Mouse (Mus musculus) adipocyte (in vitro differentiated cells): ENCODE results near the gene Exoc2.

Source experiments
- DNase-seq: peaks from one replicate; pipeline ENCODE4 v3.0.0-alpha.2; 2016; ENCODE audit warnings: low spot score

Exoc2 gene

DNA sequence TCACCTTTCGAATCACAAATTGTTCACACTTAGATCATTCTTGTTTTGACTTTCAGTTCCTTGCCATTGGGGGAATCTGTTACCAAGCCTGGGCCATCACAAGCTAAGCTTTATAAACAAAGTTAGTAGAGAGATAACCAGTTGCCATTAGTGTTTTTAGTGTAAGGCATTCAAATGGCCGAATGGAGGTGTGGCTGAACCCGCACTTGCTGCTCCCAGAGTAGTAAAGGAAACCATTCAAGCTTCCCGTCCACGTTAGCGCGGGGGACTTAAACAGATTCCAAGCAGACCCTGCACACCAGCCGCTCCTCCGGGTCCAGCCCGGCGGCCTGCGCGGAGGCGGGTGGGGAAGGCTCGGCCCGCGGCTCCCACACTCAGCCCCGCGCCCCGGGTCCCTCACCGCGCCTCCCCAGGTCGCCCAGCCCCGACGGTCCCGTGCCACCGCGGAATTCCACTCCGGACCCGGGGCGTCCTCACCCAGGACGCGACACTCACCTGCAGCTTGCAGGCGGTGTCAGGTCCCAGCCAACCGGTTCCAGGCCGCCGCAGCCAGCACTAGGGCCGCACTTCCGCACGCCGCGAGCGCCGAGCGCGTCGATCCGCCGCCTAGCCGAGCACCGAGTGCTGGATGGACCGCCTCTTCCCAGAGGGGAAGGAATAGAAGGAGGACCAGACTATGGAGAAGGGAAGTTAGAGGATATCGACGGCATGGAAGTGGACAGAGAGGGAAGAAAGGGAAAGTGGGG, at the start of gene Exoc2, which contains the start of gene Gm5447:
Gene Exoc2 (minus strand): TSS at position 593 of the 746 bp plus-strand sequence.
Gene Gm5447 (plus strand): TSS at position 704 of the 746 bp plus-strand sequence.
- DNase-seq: peak; percentile 81

DNA sequence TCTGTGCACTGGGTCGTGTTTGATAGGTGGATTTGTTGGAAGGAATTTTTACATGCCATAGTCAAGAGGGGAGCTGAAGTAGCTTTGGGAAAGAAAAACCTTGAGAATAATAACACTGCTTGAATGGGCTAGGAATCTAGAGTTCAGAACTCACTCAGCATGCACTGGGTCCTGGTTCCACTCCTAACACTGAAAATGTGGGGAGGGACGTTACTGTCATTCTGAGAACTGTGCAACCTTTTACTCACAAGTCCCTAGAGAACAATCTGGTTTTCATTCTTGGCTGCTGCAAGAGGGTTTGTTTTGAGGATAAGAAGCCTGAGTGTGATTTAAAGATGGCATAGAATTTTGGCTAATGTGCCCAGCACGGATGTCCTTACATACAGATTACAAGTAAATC, 49.8 kb upstream of the Exoc2 start:
- peak; percentile 22 for DNase-seq

DNA sequence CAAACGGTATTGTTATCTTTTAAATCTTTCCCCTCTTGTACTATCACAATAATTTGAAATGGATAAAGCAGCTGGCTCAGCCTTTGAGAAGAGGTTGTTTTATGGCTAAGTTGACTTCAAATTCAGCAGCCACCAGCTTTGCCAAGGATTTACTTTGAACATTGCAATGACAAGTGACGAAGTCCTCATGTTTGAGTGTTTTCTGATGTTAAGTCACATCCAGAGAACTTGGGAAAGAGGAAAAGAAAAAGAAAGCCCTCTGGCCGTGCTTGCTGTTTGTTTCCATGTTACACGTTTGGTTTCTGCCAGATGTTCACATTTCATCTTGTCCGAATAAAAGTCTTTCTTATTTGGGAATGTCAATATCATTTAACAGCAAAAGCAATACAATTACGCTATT, 48.0 kb upstream of the Exoc2 start:
- no peak for DNase-seq

DNA sequence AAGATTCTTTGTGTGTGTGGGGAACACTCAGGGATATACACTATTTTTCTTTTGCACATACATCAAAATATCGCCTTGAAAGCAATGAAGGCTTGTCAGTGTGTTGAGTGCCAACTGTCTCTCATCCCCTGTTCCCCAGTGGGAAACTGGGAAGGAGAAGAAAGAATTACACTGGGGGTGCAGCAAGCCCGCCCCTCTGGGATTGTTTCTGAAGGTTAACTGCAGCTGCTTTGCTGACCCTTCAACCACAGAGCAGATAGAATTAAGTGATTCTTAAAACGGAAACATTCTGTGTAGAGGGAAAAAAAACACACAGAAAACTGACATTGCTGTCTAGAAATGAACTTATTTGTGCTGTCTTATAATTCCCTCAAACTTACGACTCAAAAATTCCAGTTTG, 47.6 kb upstream of the Exoc2 start:
- no peak for DNase-seq

DNA sequence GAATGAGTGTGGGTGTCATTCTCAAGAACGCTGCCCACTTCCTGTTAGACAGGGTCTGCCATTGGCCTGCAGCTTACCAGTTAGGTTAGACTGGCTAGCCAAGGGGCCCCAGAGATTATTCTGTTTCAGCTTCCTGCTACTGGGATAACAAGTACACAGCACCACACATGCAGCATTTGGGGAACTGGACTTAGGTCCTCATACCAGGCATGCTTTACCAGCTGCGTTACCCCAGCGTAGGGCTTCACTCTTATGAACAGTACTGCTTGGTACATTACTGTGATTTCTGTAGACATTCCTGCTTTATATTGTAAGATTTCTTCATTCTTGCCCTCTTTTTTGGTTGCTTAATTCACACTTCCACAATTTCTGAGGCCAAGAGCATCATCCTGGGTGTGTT, 43.7 kb upstream of the Exoc2 start:
- DNase-seq: no peak

DNA sequence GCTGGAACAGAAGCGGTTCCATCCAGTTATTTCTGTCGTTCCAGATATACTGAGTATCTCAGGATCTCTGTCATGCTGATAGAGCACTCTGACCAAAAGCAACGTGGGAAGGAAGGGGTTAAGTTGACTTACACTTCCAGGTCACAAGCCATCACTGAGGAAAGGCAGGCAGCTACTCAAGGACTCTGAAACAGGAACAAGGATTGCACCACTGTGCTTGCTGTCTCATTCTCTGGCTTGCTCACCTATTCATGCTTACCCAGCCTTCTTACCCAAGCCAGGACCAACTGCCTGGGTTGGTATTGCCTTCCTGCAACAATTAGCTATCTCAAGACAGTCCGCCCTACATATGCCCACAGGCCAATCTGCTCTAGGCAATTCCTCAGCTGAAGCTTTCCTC, 31.1 kb upstream of the Exoc2 start:
- DNase-seq: no peak

DNA sequence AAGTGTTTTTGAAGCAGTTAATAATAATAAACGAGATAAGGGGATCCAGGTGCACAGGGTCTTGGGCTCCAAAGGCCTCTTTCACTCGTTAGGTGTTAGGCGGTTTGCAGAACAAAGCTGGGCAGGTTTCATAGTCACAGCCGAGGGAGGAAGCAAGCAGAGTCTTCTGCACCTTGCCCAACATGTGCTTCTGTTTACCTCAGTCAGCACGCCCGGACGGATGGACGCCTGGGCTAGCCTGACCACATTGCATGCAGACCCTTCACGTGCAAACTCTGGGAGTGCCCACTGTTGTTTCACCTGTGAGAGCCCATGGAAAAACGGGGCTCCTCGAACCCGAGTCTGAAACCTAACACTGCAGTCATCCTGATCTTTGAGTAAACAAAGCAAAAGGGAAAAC, 30.6 kb upstream of the Exoc2 start:
- no peak for DNase-seq

DNA sequence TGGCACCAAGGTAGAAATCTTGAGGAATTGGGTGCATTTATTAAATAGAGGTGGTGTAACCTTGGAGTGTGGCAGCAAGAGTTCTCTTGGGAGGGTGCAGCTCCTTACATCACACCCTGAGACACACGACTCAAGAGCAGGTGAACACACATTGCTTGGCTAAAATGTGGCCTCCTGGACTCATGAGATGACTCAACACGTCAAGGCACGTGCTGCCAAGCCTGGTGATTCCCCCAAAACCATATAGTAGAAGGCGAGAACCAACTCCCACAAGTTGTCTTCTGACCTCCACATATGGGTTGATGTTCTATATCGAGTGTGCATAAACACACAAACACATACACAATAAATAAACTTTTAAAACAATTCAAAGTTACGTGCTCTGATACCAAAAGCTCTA, 25.9 kb upstream of the Exoc2 start:
- DNase-seq: no peak

DNA sequence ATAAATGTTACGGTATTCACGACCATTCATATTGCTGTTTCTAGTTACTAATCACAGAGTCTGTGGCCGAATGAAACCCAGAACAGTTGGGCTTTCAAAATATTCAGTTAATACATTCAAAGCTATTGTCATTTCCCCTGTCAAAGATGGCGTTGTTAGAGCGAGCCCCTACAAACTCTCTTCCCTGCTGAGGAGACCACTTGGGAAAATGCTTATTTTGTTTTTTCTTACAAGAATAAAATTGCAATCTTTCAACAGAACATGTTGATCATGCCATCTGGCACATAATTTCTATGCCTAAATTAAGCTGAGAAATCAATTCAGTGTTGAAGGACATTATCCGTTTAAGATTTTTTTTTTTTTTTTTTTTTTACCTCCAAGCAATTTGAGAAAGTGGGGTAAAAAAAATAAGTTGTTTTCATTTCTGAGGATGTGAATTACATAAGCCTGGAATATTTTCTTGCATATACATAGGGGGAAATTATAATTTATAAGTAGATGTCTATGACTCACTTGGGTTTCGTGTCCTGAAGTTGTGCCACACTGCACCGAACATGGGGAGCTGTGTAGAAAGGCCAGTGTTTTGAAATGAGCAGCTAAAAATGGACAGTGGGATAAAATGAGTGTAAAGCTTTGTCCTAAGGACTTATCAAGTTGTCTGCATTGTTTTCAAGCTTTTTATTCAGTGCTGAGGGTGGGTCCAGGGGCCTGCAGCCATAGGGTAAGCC, 23.8 kb upstream of the Exoc2 start:
- no peak for DNase-seq

DNA sequence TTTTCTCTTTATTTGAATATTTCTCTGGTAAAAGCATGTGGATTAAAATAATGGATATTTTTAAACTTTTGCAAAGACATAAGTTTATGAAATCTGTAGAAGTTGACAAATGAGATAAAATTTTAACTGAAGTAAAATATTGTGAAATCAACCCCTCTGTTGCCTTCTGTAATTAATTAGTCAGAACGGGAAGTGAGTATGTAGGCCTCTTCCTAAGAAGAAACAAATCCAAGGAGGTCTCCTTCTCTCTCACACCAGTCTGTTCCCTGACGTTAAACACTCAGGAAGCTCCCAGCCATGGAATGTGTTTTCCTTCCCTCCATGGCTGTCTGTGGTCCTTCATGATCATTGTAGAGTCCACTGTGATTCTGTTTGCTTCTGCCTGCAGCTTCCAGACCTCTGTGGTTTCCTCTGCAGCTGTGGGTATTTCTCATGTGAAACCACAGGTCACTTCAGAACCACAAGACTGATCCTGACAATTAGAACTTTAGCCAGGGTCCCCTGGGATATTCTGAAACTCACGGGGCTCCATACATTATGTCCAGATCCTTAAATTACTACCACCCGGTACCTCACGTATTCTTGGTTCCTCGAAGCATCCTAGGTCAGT, 20.5 kb upstream of the Exoc2 start:
- peak; percentile 10 for DNase-seq

DNA sequence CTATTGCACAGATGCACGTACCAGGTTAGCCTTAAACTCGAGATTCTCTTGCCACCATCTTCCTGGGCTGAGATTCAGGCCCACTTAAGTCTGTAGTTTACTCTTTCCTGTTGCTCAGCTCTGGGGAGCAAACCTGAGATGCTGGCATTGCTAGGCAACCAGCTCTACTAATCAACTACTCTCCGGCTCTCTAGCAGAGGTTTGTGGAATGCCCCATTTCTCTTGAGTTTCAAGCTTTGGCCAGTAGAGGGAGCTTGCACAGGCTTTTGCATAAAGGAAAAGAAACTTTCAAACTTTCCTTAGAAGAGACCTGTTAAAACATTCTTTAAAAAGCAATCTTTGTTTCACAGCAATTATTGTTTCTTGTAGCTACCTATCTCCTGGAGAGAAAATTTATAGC, 19.9 kb upstream of the Exoc2 start:
- peak; percentile 78 for DNase-seq

DNA sequence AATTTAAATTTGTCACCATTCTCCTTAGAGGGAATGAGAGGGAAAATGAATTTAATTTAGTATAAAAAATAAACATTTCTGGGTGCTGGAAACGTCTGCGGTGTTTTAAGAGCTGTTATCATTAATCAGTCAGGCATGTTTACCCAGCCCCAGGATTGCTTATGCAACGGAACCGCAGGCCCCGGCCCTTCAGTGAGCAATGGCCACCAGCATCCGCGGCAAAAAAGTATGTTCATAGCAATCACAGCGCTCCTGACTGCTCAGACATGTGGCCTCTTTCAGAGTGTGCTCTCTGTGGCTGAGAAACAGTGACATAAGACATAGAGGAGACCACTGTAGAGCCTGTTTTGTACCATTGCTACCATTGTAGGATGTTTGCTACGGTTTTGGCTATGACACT, 16.3 kb upstream of the Exoc2 start:
- DNase-seq: no peak

DNA sequence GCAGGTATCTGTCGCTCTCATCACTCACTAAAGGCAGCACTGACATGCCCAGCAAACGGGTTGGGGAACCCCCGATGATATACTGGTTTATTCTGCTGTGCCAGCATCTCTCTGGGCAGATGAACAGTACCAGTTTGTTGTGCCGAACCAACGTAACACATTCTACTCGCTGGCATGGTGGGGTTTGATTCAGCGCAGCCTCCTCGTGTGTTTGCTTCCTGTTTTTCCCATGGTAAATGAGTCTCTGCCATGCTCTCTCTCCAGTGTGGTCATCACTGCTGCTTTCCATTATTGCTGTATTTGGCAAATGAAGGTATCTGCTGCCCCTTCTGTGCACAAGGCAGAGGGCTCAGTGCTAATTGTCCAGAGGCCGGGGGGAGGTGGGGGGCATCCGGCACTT, 15.8 kb upstream of the Exoc2 start:
- no peak for DNase-seq

DNA sequence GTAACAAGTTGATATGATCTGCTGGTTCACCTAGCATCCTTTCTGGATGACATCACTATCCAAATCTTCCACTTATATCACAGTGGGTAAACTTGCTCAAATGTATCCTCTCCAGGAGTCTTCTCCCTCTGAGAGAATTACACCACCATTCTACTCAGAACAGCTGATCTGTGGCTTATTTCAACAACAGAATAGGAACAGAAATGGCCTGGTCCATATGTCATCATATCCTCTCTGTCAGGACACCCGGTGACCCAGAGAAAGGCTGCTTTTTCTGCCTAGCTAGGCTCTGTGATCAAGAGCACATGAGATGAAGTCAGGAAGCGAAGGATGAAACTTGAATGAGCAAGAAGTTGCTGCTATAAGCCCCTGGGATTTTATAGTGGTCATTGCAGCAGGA, 13.8 kb upstream of the Exoc2 start:
- DNase-seq: no peak

DNA sequence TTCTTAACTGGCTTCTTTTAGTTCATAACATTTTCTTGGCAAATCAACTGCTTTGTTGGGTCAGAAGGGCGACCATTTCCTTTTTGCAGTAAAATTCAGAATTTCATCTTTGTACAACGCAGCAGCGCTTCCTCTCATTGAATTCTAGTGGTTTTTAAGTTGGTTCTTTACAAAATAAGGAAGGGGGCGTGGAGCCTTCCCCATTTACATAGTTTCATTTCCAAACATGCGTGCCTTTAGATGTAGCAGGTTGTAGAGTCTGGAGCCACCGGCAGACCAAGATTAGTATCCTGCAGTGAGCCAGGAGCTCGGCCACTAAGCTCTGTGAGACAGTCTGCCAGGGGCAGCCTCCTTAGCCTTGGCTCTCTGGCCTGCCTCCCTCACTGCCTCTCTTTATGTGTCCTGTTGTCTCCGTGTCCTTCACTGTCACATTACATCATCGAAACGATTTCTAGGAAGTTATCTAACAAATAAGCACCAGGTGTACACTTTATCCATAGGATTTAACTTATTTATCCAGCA, 13.1 kb upstream of the Exoc2 start:
- DNase-seq: no peak

DNA sequence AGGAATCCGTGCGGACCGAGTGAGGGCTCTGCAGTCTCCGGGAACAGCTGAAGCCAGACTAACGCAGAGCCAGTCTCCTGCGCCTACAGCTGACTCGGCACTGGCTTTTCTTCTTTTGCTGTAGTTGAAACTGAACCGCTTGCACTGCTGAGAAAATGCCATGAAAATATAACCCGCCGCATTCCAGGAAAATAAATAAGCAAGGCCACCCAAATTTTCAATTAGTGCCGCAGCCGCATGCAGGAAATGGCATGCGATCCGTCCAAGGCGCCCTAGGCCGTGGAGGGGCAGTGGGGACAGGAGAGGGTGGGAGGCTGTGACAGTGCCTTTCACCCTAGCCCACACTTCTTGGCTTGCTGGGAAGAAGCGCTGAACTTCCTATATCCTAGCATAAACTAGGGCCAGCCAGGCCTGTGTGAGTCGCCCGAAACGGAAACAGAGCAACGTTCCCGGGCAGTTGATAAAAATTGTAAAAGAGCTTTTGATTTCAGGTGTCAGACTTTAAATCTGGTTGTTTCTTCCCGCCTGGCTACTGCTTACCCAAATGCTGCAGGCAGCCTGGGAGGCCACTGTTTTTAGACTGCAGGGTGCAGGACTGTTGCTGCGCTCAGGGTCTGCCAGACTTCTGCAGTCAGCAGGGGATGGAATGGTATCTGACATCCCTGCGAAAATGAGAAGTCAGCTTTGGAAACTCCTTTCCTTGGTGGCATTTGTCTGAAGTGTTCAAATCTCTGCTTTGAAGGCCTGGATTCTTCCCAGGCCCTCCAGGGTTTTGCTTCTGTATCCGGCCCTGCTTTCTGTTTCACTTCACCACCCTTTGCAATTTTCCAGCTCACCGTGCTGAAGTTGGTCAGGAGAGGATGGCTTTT, 11.9 kb upstream of the Exoc2 start:
- DNase-seq: no peak

DNA sequence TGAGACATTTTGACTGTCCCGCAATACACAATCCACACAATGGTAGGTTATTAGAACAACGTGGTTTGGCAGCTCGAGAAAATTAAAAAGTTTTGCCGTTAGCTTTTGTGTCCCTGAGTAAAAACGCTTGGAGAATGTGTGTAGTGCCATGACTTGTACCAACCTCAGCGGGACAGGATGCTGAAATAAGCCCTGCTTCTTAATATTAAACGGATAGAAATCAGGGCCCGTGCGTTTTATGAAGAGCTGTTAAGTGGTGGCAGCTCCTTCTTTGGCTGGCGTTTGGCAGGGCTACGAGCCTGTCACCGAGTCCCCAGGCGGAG, 11.3 kb upstream of the Exoc2 start:
- DNase-seq: no peak

DNA sequence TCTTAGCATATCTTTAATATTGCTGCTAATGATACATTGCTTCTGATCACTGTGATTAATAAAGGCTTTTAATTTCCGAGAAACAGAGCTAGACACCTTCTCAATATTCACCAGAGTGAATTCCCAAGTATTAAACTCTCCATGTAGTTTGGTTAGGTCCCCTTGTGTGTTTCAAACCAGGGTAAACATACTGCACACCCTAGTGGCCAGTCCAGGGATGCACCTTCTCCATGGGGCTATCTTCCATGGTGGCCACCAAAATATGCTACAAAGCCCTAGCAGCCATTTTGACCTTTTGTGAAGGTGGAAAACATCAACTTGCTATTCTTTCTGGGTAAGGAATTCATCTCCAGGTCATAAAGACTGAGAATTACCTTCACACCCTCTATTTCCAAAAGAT, 7.8 kb upstream of the Exoc2 start:
- peak; percentile 58 for DNase-seq

DNA sequence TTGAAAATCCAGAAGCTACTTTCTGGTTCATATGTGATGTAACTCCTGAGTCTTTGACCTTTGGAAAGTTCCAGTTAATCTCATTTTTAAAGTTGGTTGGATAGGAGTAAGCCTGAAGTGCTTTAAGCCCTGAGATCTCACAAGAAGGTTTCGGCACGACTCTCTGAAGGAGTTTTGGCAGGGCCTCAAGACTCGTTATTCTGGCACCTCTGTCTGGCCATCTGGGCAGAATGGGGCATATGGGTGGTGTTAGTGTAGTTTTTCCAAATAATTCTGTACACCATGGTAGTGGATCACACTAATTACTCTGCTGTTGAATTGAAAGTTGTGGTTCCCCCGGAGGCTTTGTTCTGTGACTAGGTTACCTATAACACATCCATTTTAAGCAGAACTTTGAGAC, 4.3 kb upstream of the Exoc2 start:
- DNase-seq: no peak

DNA sequence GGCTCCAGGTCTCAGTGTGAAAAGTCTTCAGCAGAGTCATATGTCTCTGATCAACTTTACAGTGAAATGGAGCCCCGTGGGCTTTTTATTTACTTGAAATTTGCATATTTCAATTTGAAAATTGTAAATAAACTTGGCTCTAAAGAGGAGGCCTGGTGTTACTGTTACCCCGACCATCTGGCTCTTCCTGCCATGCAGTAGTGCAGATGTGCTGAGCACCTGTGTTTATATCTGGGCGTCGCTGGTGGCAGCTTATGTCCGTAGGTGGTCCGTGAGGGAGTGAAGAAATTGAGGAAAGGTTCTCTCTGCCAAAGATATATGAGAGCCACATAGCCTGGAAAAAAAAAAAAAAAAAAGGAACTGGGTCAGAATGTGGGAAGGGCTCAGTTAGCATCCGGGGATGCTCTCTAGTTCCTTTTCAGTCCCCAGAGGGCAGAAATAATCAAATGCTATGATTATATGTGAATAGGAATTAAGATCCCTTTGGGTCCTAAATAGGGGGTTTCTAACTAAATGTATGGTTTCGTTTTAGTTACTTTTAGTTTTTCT, 2.7 kb upstream of the Exoc2 start:
- DNase-seq: no peak

DNA sequence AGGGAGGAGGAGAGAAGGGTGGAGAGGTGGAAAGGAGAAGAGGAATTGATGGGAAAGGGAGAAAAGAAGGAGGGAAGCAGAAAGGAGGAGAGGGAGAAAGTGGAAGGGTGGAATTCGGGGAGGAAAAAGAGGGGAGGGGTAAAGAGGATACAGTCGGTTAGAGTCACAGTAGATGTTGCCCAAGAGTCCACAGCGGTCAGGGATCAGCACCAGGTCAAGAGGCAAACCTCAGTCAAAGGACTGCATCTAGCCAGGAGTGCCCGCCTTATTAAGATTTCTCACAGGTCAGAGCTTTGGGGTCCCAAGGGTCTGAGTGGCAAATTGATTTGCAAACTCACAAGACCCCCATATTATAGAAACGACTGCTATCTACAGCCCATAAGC, 346 bp upstream of the Exoc2 start:
- DNase-seq: no peak

DNA sequence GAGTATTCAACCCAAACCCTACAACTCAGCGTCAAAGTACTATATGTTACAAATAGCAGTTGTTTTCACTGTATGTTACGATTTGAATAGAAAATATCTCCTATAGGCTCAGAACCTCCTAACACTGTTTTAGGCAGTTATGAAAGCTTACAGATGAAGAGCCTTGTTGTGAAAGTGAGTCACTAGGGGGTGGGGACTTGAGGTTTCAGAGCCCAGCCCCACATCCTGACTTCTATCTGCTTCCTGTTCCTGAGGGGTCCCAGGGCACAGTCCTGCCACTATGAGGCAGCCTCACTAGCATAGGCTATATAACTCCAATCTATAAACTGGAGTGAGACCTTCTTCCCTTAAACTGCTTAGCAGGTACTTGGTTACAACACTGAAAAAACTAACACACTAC, 1.8 kb downstream of the Exoc2 start:
- DNase-seq: peak; percentile 10
